Mouse (Mus musculus): ENCODE measurements around the gene Olfr1447. TPM values are rescaled to one million over a fixed set of nuclear protein-coding genes. Genes with fewer than 3 reads are reported as not detected.

The Olfr1447 gene
- polyA plus RNA-seq (2015; fragmentation: Nextera tagmentation; extraction: Ambion mirVana): not detected in 2 replicates

- Histone ChIP-seq H3K27me3 (no peaks in the 10 kb centered on the region), H3K36me3 (no peaks in the 10 kb centered on the region), H3K4me2 (replicated peaks) (no peak within 1 kb of the TSS), H3K9me3 (peaks cover 5% of the 10 kb centered on the region; the same call in 1 of the 2 replicates), H3K9ac (no peak within 1 kb of the TSS), H3K4me1 (no peaks in the 10 kb centered on the region), H3K4me3 (no peak within 1 kb of the TSS), H3K27ac (no peak within 1 kb of the TSS)
- ATAC-seq (ENCODE audit: low FRiP score, low read depth): no peak
- 86% methylated on average over 1 of the region's 1 CpGs for WGBS
These were observed at the start of gene Olfr1447 for GRCm38 (mm10) chr19:12903643-12904042. TSS of gene Olfr1447 (minus strand) at chr19:12903743.

GRCm38 (mm10) chr19:12949958-12950357 is 46.4 kb upstream of the Olfr1447 start, which contains the start of gene Olfr1450:
TSS of gene Olfr1450 (plus strand) at chr19:12950258.
- Histone ChIP-seq H3K4me1 (no peaks in the 10 kb centered on the region), H3K36me3 (no peaks in the 10 kb centered on the region), H3K9ac (no peak within 1 kb of the TSS), H3K4me3 (no peak within 1 kb of the TSS), H3K27me3 (no peaks in the 10 kb centered on the region), H3K27ac (no peak within 1 kb of the TSS), H3K9me3 (peaks cover 10% of the 10 kb centered on the region; the same call in 1 of the 2 replicates), H3K4me2 (replicated peaks) (no peak within 1 kb of the TSS)
- 90% methylated on average over 1 of the region's 1 CpGs for WGBS
- ATAC-seq (ENCODE audit: low FRiP score, low read depth): no peak

DNA sequence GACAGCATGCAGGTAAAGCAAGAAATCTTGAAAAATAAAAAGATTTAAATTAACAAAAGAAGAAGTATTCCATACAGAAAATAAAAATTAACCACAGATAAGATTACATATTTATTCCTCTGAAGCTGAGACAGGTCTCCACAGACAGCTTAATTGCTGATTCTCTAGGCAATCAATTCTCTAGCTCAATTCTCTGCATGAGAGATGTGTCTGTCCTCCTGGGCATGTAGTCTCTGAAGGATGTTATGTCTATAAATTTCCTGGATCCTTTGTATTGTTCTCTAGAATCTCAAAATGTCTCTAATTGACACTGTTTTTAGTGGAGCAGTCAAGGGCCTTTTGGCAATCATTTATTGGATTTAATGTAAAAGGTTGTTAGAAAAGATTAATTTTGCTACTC is 27.0 kb upstream of the Olfr1447 start, which contains the start of gene Olfr1449:
Olfr1449 (plus strand) TSS at position 301 of the 400 bp plus-strand sequence.
- no peak for ATAC-seq (ENCODE audit: low FRiP score, low read depth)
- Histone ChIP-seq H3K4me2 (replicated peaks) (no peak within 1 kb of the TSS), H3K4me1 (no peaks in the 10 kb centered on the region), H3K9me3 (0 out of 2 replicates have a peak, but pooled peaks cover 4% of the 10 kb centered on the region), H3K27me3 (no peaks in the 10 kb centered on the region), H3K9ac (no peak within 1 kb of the TSS), H3K36me3 (no peaks in the 10 kb centered on the region), H3K4me3 (no peak within 1 kb of the TSS), H3K27ac (no peak within 1 kb of the TSS)

DNA sequence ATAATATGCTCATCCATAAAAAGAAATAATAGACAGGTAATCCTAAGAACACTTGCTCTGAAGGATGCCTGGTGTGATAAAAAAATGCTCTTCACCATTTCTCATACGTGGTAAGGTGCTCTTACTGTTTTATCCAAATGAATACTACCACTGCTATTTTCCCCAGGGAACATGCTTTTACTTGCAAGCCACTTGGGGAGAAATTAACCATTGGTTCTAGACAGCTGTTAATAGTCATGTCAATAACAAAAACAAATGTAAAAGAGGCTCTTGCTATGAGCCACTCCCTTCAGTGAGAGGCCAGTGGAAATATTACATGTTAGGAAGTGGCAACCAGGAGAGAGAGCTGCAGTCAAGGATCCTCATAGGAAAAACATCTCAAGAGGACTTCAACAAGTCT is 20.8 kb upstream of the Olfr1447 start, which contains the start of gene Olfr1448:
Olfr1448 (minus strand) TSS at position 101 of the 400 bp plus-strand sequence.
- ATAC-seq (ENCODE audit: low FRiP score, low read depth): no peak
- H3K4me1 ChIP-seq: no peaks in the 10 kb centered on the region
- H3K27ac ChIP-seq: no peak within 1 kb of the TSS
- no peak within 1 kb of the TSS for H3K4me2 ChIP-seq (replicated peaks)
- no peak within 1 kb of the TSS for H3K4me3 ChIP-seq
- peaks cover 5% of the 10 kb centered on the region; the same call in 1 of the 2 replicates for H3K9me3 ChIP-seq
- WGBS: 50% methylated on average over 1 of the region's 1 CpGs
- no peak within 1 kb of the TSS for H3K9ac ChIP-seq
- no peaks in the 10 kb centered on the region for H3K36me3 ChIP-seq
- no peaks in the 10 kb centered on the region for H3K27me3 ChIP-seq

DNA sequence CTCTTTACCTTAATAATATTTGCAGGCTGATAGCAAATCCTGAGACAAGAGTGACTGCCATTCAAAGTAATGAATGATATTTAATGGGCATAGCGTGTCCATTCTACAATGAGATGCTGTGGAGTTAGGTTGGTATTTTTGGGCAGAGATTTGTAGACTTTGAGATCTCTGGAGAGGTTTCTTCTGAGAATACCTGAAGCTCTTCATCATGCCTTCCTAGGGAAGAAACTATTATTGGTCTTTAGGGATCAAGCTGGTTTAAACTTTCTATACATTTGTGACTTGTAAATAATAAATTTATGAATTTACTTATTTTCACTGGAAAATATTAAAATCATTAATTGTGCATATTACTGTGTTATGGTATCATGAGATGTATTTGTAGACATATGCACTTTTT is 10.1 kb downstream of the Olfr1447 start, which contains the start of gene Olfr1446:
Olfr1446 (minus strand) TSS at position 101 of the 400 bp plus-strand sequence.
- WGBS: 82% methylated on average over 1 of the region's 1 CpGs
- H3K4me3 ChIP-seq: no peak within 1 kb of the TSS
- H3K9ac ChIP-seq: no peak within 1 kb of the TSS
- H3K36me3 ChIP-seq: no peaks in the 10 kb centered on the region
- no peak for ATAC-seq (ENCODE audit: low FRiP score, low read depth)
- no peaks in the 10 kb centered on the region for H3K9me3 ChIP-seq
- H3K4me1 ChIP-seq: no peaks in the 10 kb centered on the region
- H3K27me3 ChIP-seq: no peaks in the 10 kb centered on the region
- no peak within 1 kb of the TSS for H3K4me2 ChIP-seq (replicated peaks)
- H3K27ac ChIP-seq: no peak within 1 kb of the TSS

DNA sequence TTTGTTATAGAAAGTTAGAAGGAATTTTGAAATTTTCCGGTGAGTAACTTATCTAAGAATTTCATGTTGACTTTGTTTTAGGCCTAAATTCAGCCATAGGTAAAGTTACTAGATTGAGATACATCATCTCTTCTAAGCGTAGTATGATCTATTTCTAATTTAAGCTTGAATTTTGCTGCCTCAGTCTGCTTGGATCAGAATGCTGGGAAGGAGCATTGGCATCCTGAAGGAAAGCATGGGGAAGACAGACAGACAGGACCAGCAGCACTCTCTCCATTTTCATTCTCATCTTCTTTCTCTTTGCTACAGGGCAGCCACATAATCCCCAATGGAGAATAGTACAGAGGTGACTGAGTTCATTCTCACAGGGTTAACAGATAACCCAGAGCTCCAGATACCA is 20.0 kb downstream of the Olfr1447 start, which contains the start of gene Olfr1445:
Olfr1445 (plus strand) TSS at position 301 of the 400 bp plus-strand sequence.
- H3K27me3 ChIP-seq: no peaks in the 10 kb centered on the region
- H3K4me3 ChIP-seq: no peak within 1 kb of the TSS
- ATAC-seq (ENCODE audit: low FRiP score, low read depth): no peak
- 0 out of 2 replicates have a peak, but pooled peaks cover 5% of the 10 kb centered on the region for H3K9me3 ChIP-seq
- H3K9ac ChIP-seq: no peak within 1 kb of the TSS
- no peak within 1 kb of the TSS for H3K4me2 ChIP-seq (replicated peaks)
- 84% methylated on average over 2 of the region's 2 CpGs for WGBS
- no peak within 1 kb of the TSS for H3K27ac ChIP-seq
- no peaks in the 10 kb centered on the region for H3K4me1 ChIP-seq
- no peaks in the 10 kb centered on the region for H3K36me3 ChIP-seq

DNA sequence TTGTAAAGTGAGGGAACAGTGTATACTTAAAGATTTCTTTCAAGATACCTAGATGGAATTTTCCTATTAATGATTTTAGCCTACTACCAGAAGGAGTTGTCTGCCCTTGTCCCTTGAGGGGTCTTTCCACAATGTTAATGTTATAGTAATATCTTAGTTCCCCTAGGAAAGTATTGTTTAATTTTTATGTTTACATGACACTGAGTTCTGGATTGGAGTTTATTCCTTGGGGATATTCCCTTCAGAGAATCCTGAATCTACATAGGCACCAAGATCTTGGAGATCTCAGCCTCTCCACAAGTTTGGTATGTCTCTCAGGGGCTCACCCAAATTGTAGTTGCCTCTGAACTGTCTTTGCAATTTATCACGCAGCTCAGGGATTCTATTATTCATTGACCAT is 46.6 kb downstream of the Olfr1447 start, which contains the start of gene Olfr1444:
Olfr1444 (plus strand) TSS at position 301 of the 400 bp plus-strand sequence.
- no peaks in the 10 kb centered on the region for H3K4me1 ChIP-seq
- no peak within 1 kb of the TSS for H3K4me3 ChIP-seq
- H3K36me3 ChIP-seq: no peaks in the 10 kb centered on the region
- no peak within 1 kb of the TSS for H3K9ac ChIP-seq
- no peak for ATAC-seq (ENCODE audit: low FRiP score, low read depth)
- H3K9me3 ChIP-seq: no peaks in the 10 kb centered on the region
- H3K27ac ChIP-seq: no peak within 1 kb of the TSS
- no peak within 1 kb of the TSS for H3K4me2 ChIP-seq (replicated peaks)
- H3K27me3 ChIP-seq: no peaks in the 10 kb centered on the region
- 48% methylated on average over 1 of the region's 1 CpGs for WGBS

Other genes starting within 250 kb of the Olfr1447 start
- gene Olfr1442, start 233.3 kb downstream of the Olfr1447 start, polyA plus RNA-seq (2015; fragmentation: Nextera tagmentation; extraction: Ambion mirVana): not detected in 2 replicates
- gene Olfr1443, start 225.6 kb downstream of the Olfr1447 start, polyA plus RNA-seq (2015; fragmentation: Nextera tagmentation; extraction: Ambion mirVana): not detected in 2 replicates
- not detected in 2 replicates for gene Keg1, start 208.0 kb downstream of the Olfr1447 start, polyA plus RNA-seq (2015; fragmentation: Nextera tagmentation; extraction: Ambion mirVana)
- 1.0 and 1.5 TPM in 2 replicates for gene Cntf, start 138.1 kb downstream of the Olfr1447 start, polyA plus RNA-seq (2015; fragmentation: Nextera tagmentation; extraction: Ambion mirVana)
- gene Zfp91, start 107.6 kb downstream of the Olfr1447 start, polyA plus RNA-seq (2015; fragmentation: Nextera tagmentation; extraction: Ambion mirVana): 13.5 and 13.8 TPM in 2 replicates
- gene Lpxn, start 107.5 kb downstream of the Olfr1447 start, polyA plus RNA-seq (2015; fragmentation: Nextera tagmentation; extraction: Ambion mirVana): 1.3 and 1.7 TPM in 2 replicates
- not detected in 2 replicates for gene Gm5244, start 57.1 kb downstream of the Olfr1447 start, polyA plus RNA-seq (2015; fragmentation: Nextera tagmentation; extraction: Ambion mirVana)
- not detected in 2 replicates for gene Olfr1444, start 46.5 kb downstream of the Olfr1447 start, polyA plus RNA-seq (2015; fragmentation: Nextera tagmentation; extraction: Ambion mirVana)
- gene Olfr1445, start 19.9 kb downstream of the Olfr1447 start, polyA plus RNA-seq (2015; fragmentation: Nextera tagmentation; extraction: Ambion mirVana): not detected in 2 replicates
- gene Olfr1446, start 10.2 kb downstream of the Olfr1447 start, polyA plus RNA-seq (2015; fragmentation: Nextera tagmentation; extraction: Ambion mirVana): not detected in 2 replicates
- not detected in 2 replicates for gene Olfr1448, start 20.7 kb upstream of the Olfr1447 start, polyA plus RNA-seq (2015; fragmentation: Nextera tagmentation; extraction: Ambion mirVana)
- gene Olfr1449, start 27.1 kb upstream of the Olfr1447 start, polyA plus RNA-seq (2015; fragmentation: Nextera tagmentation; extraction: Ambion mirVana): not detected in 2 replicates
- gene Olfr1450, start 46.5 kb upstream of the Olfr1447 start, polyA plus RNA-seq (2015; fragmentation: Nextera tagmentation; extraction: Ambion mirVana): not detected in 2 replicates
- not detected in 2 replicates for gene Olfr1451, start 91.3 kb upstream of the Olfr1447 start, polyA plus RNA-seq (2015; fragmentation: Nextera tagmentation; extraction: Ambion mirVana)
- gene Olfr1453, start 124.6 kb upstream of the Olfr1447 start, polyA plus RNA-seq (2015; fragmentation: Nextera tagmentation; extraction: Ambion mirVana): not detected in 2 replicates
- not detected in 2 replicates for gene Olfr1454, start 156.9 kb upstream of the Olfr1447 start, polyA plus RNA-seq (2015; fragmentation: Nextera tagmentation; extraction: Ambion mirVana)
- not detected in 2 replicates for gene Olfr1457, start 194.1 kb upstream of the Olfr1447 start, polyA plus RNA-seq (2015; fragmentation: Nextera tagmentation; extraction: Ambion mirVana)
- not detected in 2 replicates for gene Olfr1458, start 203.0 kb upstream of the Olfr1447 start, polyA plus RNA-seq (2015; fragmentation: Nextera tagmentation; extraction: Ambion mirVana)
- not detected in 2 replicates for gene Olfr1459, start 245.8 kb upstream of the Olfr1447 start, polyA plus RNA-seq (2015; fragmentation: Nextera tagmentation; extraction: Ambion mirVana)

All from limb, embryonic 13.5 days (tissue).